Mouse (Mus musculus) splenic B cell, adult 2 months (primary cell): Measurements from ENCODE around the gene Sgcd.

ENCODE experiments used
- DNase-seq: peaks from one replicate; pipeline ENCODE4 v3.0.0-alpha.2; 2011; ENCODE audit warnings: low read depth, low spot score
- H3K27me3 ChIP-seq: 2 replicates; pipeline ENCODE4 v1.6.1; 2012; ENCODE audit warnings: mild to moderate bottlenecking, low read length, moderate library complexity, mixed read lengths; ENCODE audit not compliant: control insufficient read depth, poor library complexity, insufficient read depth, severe bottlenecking
- H3K36me3 ChIP-seq: 2 replicates; pipeline ENCODE4 v1.6.1; 2012; ENCODE audit warnings: mild to moderate bottlenecking, low read length, moderate library complexity, mixed read lengths; ENCODE audit not compliant: control insufficient read depth, poor library complexity, insufficient read depth, severe bottlenecking

The Sgcd gene

GRCm38 (mm10) chr11:47333702-47334101, 655.1 kb downstream of the Sgcd start:
- DNase-seq, result no peak
- Histone ChIP-seq H3K36me3 (no peaks in the 10 kb centered on the region), H3K27me3 (no peaks in the 10 kb centered on the region)

DNA sequence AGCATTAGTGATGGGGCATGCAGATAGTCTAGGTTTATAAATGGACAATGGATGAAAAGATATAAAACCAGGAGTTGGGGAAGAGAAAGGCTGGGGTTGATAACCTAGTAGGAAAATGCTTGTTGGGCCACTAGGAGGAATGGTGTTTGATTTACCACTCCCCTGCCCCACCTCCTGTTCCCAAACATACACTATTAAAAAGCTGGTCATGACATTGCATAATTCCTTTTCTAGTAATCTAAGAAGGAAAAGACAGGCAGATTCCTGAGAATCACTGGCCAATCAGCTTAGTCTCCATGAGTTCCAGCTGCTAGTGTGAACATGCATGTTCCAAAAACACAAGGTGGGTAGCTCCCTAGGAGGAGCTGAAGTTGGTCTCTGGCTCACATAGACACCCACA, 683.2 kb downstream of the Sgcd start:
- H3K27me3 ChIP-seq, result no peaks in the 10 kb centered on the region
- H3K36me3 ChIP-seq, result no peaks in the 10 kb centered on the region
- no peak for DNase-seq

DNA sequence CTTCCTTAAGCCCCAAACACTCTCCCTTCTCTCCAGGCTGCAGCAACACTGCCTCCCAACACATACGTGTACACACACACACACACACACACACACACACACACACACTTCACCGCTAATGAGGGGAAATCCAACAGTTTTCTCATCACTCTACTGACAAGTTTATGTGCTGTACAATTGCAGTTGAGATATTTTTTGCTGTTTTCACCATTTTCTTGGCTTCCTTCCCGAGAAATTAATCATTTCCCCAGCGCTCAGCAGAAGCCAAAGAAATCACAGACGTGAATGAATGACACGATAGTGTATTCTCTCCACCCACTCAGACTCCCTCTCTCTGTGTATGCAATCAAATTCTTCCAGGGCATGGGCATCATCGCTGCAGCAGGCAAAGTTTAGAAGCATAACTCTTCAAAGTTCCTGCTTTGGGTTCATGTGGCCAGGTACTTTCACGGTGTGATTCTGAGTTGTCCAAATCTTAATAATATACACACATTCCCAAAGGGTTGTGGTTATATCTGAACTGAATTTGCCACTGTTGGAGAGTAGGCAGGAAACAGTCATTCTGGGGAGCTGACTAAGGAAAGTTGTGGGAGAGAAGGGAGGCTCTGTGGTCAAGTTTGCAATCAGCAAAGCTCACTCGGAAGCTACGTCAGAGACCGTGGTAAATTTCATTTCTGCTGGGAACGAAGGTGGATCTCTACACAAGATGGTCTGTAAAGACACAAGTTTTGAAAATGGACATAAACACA, 683.9 kb downstream of the Sgcd start:
- no peak for DNase-seq
- Histone ChIP-seq H3K27me3 (no peaks in the 10 kb centered on the region), H3K36me3 (no peaks in the 10 kb centered on the region)

DNA sequence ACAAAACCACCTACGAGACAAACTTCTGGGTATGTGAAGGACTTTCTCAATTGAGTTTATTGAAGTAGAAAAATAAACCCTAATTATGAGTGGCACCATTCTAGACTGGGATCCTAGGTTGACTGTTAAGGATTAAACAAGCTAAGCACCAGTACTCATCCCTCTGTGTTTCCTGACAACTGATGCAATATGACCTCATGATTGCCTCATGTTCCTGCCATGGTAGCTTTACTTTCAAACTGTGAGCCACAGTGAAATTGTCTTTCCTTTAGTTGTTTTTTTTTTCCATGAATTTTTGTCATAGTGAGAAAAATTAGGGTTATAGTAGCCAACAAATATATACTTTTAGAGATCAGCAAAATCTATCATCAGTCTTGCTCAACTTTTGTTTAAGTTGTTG, 689.0 kb downstream of the Sgcd start:
- no peak for DNase-seq
- H3K27me3 ChIP-seq, result no peaks in the 10 kb centered on the region
- no peaks in the 10 kb centered on the region for H3K36me3 ChIP-seq

DNA sequence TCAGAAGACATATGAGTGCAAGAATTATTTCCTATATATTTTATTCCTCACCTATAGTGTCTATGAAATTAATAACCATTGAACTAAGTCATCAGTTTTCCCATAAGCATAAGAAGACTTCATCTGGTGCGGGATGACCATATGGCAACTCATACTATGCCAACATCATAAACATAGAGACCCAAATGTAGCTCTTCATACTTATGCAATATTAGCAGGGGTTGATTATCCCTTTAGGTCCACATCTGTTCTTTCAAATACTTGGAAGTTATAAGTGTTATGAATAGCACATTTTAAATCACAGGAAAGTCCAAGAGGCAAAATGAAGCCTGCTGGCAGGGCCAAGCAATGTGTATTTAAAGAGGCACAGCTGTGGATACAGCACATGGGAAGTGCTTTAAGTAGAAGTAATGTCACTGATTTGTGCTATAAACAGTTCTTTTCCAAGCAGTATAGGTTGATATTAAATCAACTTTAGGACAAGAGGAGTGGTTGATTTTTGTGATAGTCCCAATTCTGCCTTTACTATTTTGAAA, 690.9 kb downstream of the Sgcd start:
- Histone ChIP-seq H3K27me3 (no peaks in the 10 kb centered on the region), H3K36me3 (no peaks in the 10 kb centered on the region)
- no peak for DNase-seq

DNA sequence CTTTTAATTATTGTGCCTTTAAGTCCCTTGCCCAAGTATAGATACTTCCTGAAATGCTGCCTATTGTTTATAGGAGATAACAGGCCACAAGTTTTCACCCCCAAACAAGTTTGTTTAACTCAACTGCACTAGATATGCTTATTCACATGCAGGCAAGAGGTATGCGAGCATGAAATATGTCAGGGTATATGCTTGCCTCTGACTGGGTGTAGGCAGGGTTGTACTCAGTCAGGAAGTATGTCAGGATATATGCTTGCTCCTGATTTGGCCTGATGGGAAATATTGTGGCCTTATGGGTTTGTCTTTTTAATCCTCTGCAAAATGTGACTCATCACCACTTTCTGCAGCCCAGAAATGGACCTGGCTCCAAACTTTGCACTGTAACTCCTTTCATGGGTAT, 694.0 kb downstream of the Sgcd start:
- no peak for DNase-seq
- H3K36me3 ChIP-seq, result no peaks in the 10 kb centered on the region
- no peaks in the 10 kb centered on the region for H3K27me3 ChIP-seq

DNA sequence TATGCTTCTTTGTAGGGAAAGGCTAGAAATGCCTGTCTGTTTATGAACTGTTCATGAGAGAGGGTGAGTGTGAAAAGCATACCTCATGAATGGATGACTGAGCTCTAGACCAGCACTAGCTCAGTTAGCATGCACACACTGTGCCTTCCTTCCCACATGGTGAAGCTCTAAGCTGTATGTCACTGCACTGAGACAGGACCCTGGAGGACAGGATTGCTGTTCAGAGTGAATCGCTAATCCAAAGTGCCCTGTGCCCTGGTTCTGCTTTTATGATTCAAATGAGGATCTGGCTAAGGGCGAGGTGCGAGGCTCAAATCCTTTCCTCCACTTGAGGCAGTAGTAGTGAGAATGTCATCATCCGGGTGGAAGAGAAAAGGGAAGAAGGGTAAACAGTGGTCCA, 712.2 kb downstream of the Sgcd start:
- H3K36me3 ChIP-seq, result no peaks in the 10 kb centered on the region
- no peaks in the 10 kb centered on the region for H3K27me3 ChIP-seq
- DNase-seq, result no peak

DNA sequence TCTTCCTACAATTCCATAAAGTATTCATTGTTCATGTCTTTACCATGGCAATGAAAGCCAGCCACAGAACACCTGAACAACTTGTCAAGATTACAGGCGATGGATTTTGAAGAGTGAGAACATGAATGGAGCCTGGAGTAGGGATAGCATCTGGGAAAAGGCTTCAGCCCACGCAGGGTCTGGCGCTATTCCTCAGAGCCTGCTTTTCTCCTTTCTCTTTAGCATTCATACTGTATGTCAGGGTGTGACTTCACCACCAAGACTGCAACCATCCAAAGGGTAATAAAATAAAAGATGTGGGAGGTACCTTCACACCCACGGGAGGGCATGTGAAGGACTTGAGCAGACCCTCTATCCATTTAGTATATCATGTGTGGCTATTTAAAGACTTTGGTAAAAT, 720.2 kb downstream of the Sgcd start:
- Histone ChIP-seq H3K27me3 (no peaks in the 10 kb centered on the region), H3K36me3 (no peaks in the 10 kb centered on the region)
- no peak for DNase-seq

DNA sequence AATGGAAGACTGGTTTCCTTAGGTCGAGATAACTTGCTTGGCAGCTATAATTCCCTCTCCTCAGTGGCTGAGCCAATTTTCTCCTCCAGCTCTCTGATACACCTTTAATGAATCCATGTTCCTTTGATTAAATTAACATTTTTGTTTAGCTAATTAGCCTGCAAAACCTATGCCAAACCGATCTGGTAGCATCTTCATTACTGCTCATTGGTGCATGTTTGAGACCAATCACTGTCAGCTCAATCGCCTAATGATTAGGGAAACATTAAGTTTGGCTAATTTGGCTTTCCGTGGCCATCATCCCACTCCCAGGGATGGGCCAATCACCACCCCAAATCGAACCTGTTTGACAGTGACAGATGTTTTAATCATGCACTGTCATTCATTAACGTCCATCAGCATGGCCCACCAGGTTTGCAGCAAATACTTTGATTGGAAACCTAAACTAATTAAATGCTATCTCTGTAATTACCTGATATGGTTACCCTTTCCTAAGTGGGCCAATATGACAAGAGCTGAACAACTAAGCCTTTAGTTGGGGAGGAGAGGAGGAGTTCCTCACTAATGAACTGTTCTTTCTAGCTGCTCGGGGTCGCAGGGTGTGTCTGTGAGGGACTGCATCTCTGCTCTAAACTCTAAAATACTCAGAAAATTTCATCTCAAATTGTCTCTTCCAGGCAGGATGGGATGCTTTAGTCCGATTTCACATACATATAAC, 724.3 kb downstream of the Sgcd start:
- no peak for DNase-seq
- Histone ChIP-seq H3K36me3 (no peaks in the 10 kb centered on the region), H3K27me3 (no peaks in the 10 kb centered on the region)

DNA sequence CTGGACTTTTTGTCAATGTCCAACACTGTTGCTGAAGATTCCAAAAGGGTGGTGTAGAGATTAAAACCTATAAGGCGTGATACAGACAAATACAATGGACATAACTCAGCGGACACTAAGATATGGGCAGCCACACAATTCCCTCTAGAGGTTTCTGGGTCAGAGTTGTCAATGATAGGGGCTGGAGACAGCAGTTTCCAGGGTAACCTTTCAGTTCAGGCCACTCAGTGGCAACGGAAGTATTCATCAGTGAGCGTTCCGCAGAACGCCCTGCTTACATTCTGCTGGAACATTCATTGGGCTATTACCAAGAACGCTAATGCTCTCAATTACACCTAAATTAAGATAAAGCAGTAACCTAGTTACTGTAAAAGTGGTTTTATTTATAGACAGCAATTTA, 738.5 kb downstream of the Sgcd start:
- no peak for DNase-seq
- H3K27me3 ChIP-seq, result no peaks in the 10 kb centered on the region
- no peaks in the 10 kb centered on the region for H3K36me3 ChIP-seq

- H3K36me3 ChIP-seq, result no peaks in the 10 kb centered on the region
- DNase-seq, result no peak
- H3K27me3 ChIP-seq, result no peaks in the 10 kb centered on the region
Observed at GRCm38 (mm10) chr11:47248345-47248893, 740.4 kb downstream of the Sgcd start.

- DNase-seq, result no peak
- Histone ChIP-seq H3K36me3 (no peaks in the 10 kb centered on the region), H3K27me3 (no peaks in the 10 kb centered on the region)
Observed at GRCm38 (mm10) chr11:47247703-47248344, 740.9 kb downstream of the Sgcd start.

DNA sequence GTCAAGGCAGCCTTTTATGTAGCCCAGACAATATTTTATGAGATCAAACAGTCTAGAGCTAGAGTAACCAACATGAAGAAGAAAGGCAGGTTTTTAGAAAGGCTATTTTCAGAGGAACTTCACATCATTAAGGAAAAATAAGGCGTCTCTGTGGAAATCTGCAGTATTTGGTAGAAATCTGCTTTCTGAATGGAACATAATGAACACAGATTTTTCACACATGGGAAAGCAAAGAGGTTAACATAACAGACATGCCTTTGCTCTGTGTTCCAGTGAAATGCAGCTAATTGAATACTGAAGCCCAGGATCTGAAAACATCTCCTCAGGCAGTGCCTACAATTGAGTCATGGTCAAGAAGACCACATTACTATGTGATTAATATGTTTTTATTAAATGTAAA, 746.4 kb downstream of the Sgcd start:
- no peak for DNase-seq
- Histone ChIP-seq H3K27me3 (no peaks in the 10 kb centered on the region), H3K36me3 (no peaks in the 10 kb centered on the region)

- H3K36me3 ChIP-seq, result no peaks in the 10 kb centered on the region
- no peak for DNase-seq
- no peaks in the 10 kb centered on the region for H3K27me3 ChIP-seq
Observed at GRCm38 (mm10) chr11:47228222-47228621, 760.5 kb downstream of the Sgcd start.

- Histone ChIP-seq H3K36me3 (no peaks in the 10 kb centered on the region), H3K27me3 (no peaks in the 10 kb centered on the region)
- no peak for DNase-seq
Observed at GRCm38 (mm10) chr11:47224148-47224547, 764.6 kb downstream of the Sgcd start.
